Mouse (Mus musculus): ENCODE results near the gene Slc13a5.

Gene Slc13a5

DNA sequence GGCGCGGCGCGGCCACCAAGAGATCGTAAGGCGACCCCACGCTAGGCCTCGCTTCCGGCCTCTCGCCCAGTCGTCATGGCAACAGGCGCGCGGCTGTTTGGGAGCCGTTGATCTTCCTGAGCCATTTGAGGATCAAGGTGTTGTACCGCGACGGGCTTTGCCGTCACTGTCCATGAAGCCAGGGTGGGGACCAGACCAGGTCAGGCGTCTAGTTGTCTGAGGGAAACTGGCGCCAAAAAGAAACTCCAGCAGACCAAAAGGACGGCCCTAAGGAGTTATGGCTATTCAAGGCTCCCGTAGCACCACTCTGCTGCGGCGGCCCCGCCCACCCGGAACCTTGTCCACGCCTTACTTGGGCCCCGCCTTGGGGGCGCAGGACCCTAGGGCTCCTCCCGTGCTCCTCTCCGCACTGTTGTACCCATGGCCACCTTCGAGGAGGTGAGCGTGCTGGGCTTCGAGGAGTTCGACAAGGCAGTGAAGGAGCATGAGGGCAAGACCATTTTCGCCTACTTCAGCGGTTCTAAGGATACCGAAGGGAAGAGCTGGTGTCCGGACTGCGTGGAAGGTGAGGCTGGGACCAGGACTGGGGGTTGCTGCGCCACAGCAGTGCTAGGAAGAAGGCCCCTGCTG, 59.7 kb downstream of the Slc13a5 start, which contains the start of the genes 4933427D14Rik and Txndc17:
Gene 4933427D14Rik (minus strand): TSS at position 256 of the 630 bp plus-strand sequence.
Gene Txndc17 (plus strand): TSS at position 344 of the 630 bp plus-strand sequence.
- intact Hi-C loops (cut with DNase I): loop anchor here (5.0 kb wide), 1 partner anchor 155 kb away; no protein-coding TSS in a partner anchor

DNA sequence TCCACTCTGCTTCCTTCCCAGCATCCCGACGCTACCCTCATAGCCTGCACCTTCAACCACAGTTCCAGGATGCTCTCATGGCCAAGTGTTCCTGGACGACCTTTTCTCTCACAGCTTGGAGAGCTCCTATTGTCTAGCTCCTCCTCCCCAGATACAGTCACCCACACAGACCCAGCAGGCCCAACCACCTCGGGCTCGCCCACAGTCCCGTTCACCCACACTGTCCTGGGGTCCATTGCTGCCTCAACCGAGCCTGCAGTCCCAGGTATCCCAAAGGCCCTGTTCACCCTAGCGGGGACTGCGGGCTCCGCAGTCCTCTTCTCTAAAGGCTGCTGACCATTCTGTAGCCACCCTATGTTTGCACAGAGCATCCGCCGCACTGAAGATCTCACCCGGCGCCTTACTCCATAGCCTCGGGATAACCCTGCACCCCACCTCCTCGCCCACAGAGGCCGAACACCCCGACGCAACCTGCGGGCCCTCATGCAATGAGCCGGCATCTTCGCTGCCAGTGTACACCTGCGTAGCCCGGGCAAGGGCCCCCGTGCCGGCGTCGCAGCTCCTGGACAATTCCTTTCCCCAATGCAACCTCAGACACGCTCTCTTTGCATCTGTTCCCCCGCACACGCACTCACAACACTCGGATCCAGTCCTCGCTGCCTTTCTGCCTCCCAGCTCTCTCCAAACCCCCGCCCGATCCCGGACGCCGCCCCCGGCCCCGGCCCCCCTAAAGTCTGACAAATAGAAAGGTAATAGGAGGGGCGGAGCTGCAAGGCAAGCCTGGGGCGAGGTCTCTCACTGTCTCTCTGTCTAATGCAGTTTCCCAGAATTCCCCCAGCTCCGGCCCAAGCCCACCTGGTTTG, 60.5 kb downstream of the Slc13a5 start, which contains the start of gene Gm43951:
Gene Gm43951 (minus strand): TSS at position 500 of the 863 bp plus-strand sequence.
- intact Hi-C loops (cut with DNase I): loop anchor here (5.0 kb wide), 1 partner anchor 154 kb away; no protein-coding TSS in a partner anchor

DNA sequence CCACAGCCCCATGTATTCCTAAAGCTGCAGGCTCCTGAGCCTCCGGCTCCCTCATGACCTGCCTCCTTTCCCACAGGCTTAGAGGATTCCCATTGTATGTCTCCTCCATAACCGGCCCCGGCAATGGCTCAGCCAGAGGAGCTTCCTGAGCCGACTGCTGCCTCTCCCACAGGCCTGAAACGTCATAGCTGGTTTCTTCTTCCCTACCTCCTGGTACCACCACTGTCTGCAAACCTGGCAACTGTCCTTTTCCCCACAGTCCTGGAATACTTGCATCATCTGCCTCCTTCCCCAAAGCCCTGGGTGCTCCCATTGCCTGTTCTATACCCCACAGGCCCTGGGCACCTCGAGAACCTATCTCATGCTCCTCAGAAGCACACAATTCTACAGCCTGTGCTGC, 61.8 kb downstream of the Slc13a5 start:
- intact Hi-C loops (cut with DNase I): loop anchor here (5.0 kb wide), 1 partner anchor 153 kb away; no protein-coding TSS in a partner anchor

DNA sequence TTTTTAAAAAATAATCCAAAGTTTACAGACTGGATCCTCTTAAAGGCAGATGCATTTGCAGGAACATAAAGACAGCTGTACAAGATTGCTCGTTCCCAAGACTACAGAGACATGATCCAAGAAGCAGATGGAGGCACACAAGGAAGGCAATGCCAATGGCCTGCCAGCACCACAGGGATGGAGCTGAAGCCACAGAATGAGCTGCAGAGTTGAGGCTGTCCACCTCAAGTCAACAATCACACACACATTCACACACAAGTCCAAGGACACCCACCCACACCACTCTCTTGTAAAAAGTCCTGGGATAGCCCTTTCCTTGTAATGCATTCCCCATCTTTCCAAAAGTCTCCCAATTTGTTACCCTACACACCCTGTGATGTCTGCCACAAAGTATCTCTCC, 63.6 kb downstream of the Slc13a5 start:
- intact Hi-C loops (cut with DNase I): no loop called here

DNA sequence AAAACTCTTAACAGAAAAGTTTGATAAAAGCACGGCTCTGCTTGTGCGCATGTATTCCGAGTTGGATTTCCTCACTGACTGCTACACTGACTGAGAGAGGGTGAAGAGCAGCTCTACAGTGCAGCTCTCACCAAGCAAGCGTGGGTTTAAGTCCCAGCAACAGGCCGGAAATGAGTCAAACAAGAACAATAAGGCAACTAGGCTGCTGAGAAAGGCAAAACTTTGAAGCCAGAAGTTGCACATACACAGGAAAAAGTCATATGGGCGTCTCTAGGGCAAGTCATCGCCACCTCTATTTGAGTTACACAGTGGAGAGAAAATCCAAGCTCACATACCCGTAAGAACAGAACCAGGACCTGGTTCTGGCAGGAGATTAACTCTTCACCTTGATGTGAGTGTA, 70.5 kb downstream of the Slc13a5 start:
- intact Hi-C loops (cut with DNase I): no loop called here

DNA sequence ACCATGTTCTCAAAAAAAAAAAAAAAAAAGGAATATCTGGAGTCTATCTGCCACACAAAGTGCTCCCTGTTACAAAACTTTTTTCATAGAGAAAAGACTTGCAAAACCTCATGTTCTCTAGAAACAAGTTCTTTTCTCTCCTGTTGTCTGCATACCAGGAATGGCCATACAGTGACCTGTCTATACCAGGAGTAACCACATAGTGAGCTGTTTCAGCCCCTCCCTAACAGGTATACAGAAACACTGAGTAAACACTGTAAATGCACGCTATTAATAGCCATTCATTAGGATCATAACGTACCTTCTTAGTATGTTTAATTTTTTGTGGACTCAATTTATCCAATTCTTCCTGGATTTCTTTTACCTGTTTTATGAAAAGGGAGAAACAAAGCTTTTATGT, 72.8 kb downstream of the Slc13a5 start:
- intact Hi-C loops (cut with DNase I): no loop called here

Measured in adrenal gland (tissue).